Mouse (Mus musculus) stomach, embryonic 16.5 days (tissue): ENCODE results near the gene 2900026A02Rik. TPM values are rescaled to one million over a fixed set of nuclear protein-coding genes. Genes with fewer than 3 reads are reported as not detected.

Source experiments
- ATAC-seq: fragments of 200-750 bp; cut with Nextera tagmentation; 2 replicates; pipeline ENCODE4 v1.8.0; 2017; ENCODE audit warnings: moderate number of reproducible peaks, moderate TSS enrichment; ENCODE audit not compliant: insufficient read depth, low FRiP score
- H3K27ac ChIP-seq: fragments of 300-500 bp; sonication (generic); 2 replicates; pipeline ENCODE4 v1.5.1; 2014; ENCODE audit warnings: low read length
- H3K27me3 ChIP-seq: fragments of 300-500 bp; sonication (generic); 2 replicates; pipeline ENCODE4 v1.6.1; 2014; ENCODE audit warnings: low read length, control low read depth, mixed read lengths; ENCODE audit not compliant: control insufficient read depth, insufficient read depth
- H3K36me3 ChIP-seq: fragments of 300-500 bp; sonication (generic); 2 replicates; pipeline ENCODE4 v1.6.1; 2014; ENCODE audit warnings: low read length; ENCODE audit not compliant: control insufficient read depth, insufficient read depth
- H3K4me1 ChIP-seq: fragments of 300-500 bp; sonication (generic); 2 replicates; pipeline ENCODE4 v1.6.1; 2014; ENCODE audit warnings: low read length, control low read depth, mixed read lengths; ENCODE audit not compliant: control insufficient read depth, insufficient read depth
- H3K4me2 ChIP-seq: fragments of 300-500 bp; sonication (generic); 2 replicates; pipeline ENCODE4 v1.6.1; 2014; ENCODE audit warnings: low read depth, low read length, mixed read lengths
- H3K4me3 ChIP-seq: fragments of 300-500 bp; sonication (generic); replicated peaks from 2 replicates; pipeline ENCODE4 v1.5.1; 2014; ENCODE audit warnings: mild to moderate bottlenecking, low read length
- H3K9ac ChIP-seq: fragments of 300-500 bp; sonication (generic); 2 replicates; pipeline ENCODE4 v1.6.1; 2014; ENCODE audit warnings: low read length
- H3K9me3 ChIP-seq: fragments of 300-500 bp; sonication (generic); replicated peaks from 2 replicates; pipeline ENCODE4 v1.6.1; 2016; ENCODE audit warnings: low read length, control low read depth; ENCODE audit not compliant: control insufficient read depth
- whole genome bisulfite sequencing: fragments of 180-500 bp; shearing (Covaris S2); extraction: QIAGEN DNeasy Blood & Tissue Kit; methylation state at CpG from one replicate; pipeline ENCODE4 v1.1.7; 2014; 5-methylcytosine and 5-hydroxymethylcytosine counted together
- polyA plus RNA-seq: library from polyadenylated mRNA; unstranded; fragments of >200 nt; fragmentation: Nextera tagmentation; extraction: Ambion mirVana; gene quantifications from 2 replicates; pipeline ENCODE4 v1.2.1, GENCODE M21; 2015

Gene 2900026A02Rik
- polyA plus RNA-seq, 1 experiment from 2014 or later = 14.9 TPM

GRCm38 (mm10) chr5:113151554-113152103, 69.4 kb downstream of the 2900026A02Rik start:
- WGBS = 39% methylated on average over 11 of the region's 11 CpGs
- 0 out of 2 replicates have a peak overlapping the region, but pooled peaks have one; percentile 19 for H3K9ac ChIP-seq
- H3K4me1 ChIP-seq = peaks cover 50% of the 10 kb centered on the region

GRCm38 (mm10) chr5:113150871-113151553, 70.0 kb downstream of the 2900026A02Rik start:
- no peak overlapping the region for H3K4me2 ChIP-seq
- 61% methylated on average over 9 of the region's 9 CpGs for WGBS
- 0 out of 2 replicates have a peak overlapping the region, but pooled peaks have one; percentile 19 for H3K9ac ChIP-seq
- no peak for ATAC-seq
- H3K4me3 ChIP-seq = no peak overlapping the region
- H3K4me1 ChIP-seq = peaks cover 50% of the 10 kb centered on the region
- no peaks in the 10 kb centered on the region for H3K27me3 ChIP-seq
- H3K36me3 ChIP-seq = no peaks in the 10 kb centered on the region
- H3K9me3 ChIP-seq = no peaks in the 10 kb centered on the region
- H3K27ac ChIP-seq = peak overlapping the region; percentile 87

More at GRCm38 (mm10) chr5:113151554-113152103, 69.4 kb downstream of the 2900026A02Rik start:
- no peaks in the 10 kb centered on the region for H3K27me3 ChIP-seq
- no peak overlapping the region for H3K4me3 ChIP-seq
- ATAC-seq = peak; percentile 30; the same call in 1 of the 2 replicates
- H3K27ac ChIP-seq = peak overlapping the region; percentile 87
- no peaks in the 10 kb centered on the region for H3K9me3 ChIP-seq
- H3K4me2 ChIP-seq = no peak overlapping the region
- H3K36me3 ChIP-seq = no peaks in the 10 kb centered on the region

- H3K36me3 ChIP-seq = no peaks in the 10 kb centered on the region
- peaks cover 35% of the 10 kb centered on the region for H3K4me1 ChIP-seq
- H3K27ac ChIP-seq = 0 out of 2 replicates have a peak overlapping the region, but pooled peaks have one; percentile 15
- H3K27me3 ChIP-seq = no peaks in the 10 kb centered on the region
- no peak for ATAC-seq
- no peaks in the 10 kb centered on the region for H3K9me3 ChIP-seq
- H3K9ac ChIP-seq = no peak overlapping the region
- H3K4me3 ChIP-seq = no peak overlapping the region
- H3K4me2 ChIP-seq = no peak overlapping the region
- 81% methylated on average over 7 of the region's 7 CpGs for WGBS
Measured at GRCm38 (mm10) chr5:113149052-113149451, 72.0 kb downstream of the 2900026A02Rik start.

- H3K9me3 ChIP-seq = no peaks in the 10 kb centered on the region
- H3K4me2 ChIP-seq = no peak overlapping the region
- H3K4me3 ChIP-seq = no peak overlapping the region
- no peaks in the 10 kb centered on the region for H3K36me3 ChIP-seq
- peak overlapping the region; percentile 58 for H3K27ac ChIP-seq
- no peaks in the 10 kb centered on the region for H3K27me3 ChIP-seq
- 72% methylated on average over 13 of the region's 13 CpGs for WGBS
- no peak for ATAC-seq
- peak overlapping the region; percentile 38; the same call in 1 of the 2 replicates for H3K9ac ChIP-seq
- H3K4me1 ChIP-seq = peaks cover 32% of the 10 kb centered on the region
Measured at GRCm38 (mm10) chr5:113147994-113148471, 73.0 kb downstream of the 2900026A02Rik start.

- H3K4me2 ChIP-seq = no peak overlapping the region
- peaks cover 24% of the 10 kb centered on the region for H3K4me1 ChIP-seq
- no peaks in the 10 kb centered on the region for H3K36me3 ChIP-seq
- ATAC-seq = no peak
- no peak overlapping the region for H3K9ac ChIP-seq
- H3K9me3 ChIP-seq = no peaks in the 10 kb centered on the region
- WGBS = 40% methylated on average over 2 of the region's 2 CpGs
- no peak overlapping the region for H3K4me3 ChIP-seq
- H3K27me3 ChIP-seq = no peaks in the 10 kb centered on the region
- 0 out of 2 replicates have a peak overlapping the region, but pooled peaks have one; percentile 58 for H3K27ac ChIP-seq
Measured at GRCm38 (mm10) chr5:113146656-113147055, 74.4 kb downstream of the 2900026A02Rik start.

GRCm38 (mm10) chr5:113145171-113145570, 75.9 kb downstream of the 2900026A02Rik start:
- no peak for ATAC-seq
- Histone ChIP-seq H3K36me3 (no peaks in the 10 kb centered on the region), H3K27me3 (no peaks in the 10 kb centered on the region), H3K4me3 (no peak overlapping the region), H3K4me1 (peaks cover 16% of the 10 kb centered on the region), H3K27ac (peak overlapping the region; percentile 58), H3K9me3 (peaks cover 4% of the 10 kb centered on the region; the same call in 1 of the 2 replicates), H3K4me2 (no peak overlapping the region), H3K9ac (no peak overlapping the region)
- 36% methylated on average over 9 of the region's 9 CpGs for WGBS

- peaks cover 4% of the 10 kb centered on the region; the same call in 1 of the 2 replicates for H3K9me3 ChIP-seq
- 53% methylated on average over 11 of the region's 11 CpGs for WGBS
- H3K27me3 ChIP-seq = peaks cover 5% of the 10 kb centered on the region; the same call in 1 of the 2 replicates
- H3K4me1 ChIP-seq = peaks cover 6% of the 10 kb centered on the region; the same call in 1 of the 2 replicates
- no peak overlapping the region for H3K4me2 ChIP-seq
- H3K27ac ChIP-seq = no peak overlapping the region
- H3K9ac ChIP-seq = no peak overlapping the region
- ATAC-seq = no peak
- H3K4me3 ChIP-seq = no peak overlapping the region
- no peaks in the 10 kb centered on the region for H3K36me3 ChIP-seq
Measured at GRCm38 (mm10) chr5:113142486-113142885, 78.5 kb downstream of the 2900026A02Rik start.

GRCm38 (mm10) chr5:113142018-113142417, 79.0 kb downstream of the 2900026A02Rik start:
- no peak for ATAC-seq
- Histone ChIP-seq H3K9me3 (peaks cover 4% of the 10 kb centered on the region; the same call in 1 of the 2 replicates), H3K27ac (no peak overlapping the region), H3K4me1 (peaks cover 6% of the 10 kb centered on the region; the same call in 1 of the 2 replicates), H3K36me3 (no peaks in the 10 kb centered on the region), H3K4me2 (no peak overlapping the region), H3K4me3 (no peak overlapping the region), H3K9ac (no peak overlapping the region), H3K27me3 (peaks cover 7% of the 10 kb centered on the region; the same call in 1 of the 2 replicates)
- 87% methylated on average over 5 of the region's 5 CpGs for WGBS

GRCm38 (mm10) chr5:113140872-113141271, 80.2 kb downstream of the 2900026A02Rik start:
- ATAC-seq = no peak
- Histone ChIP-seq H3K9ac (no peak overlapping the region), H3K4me3 (no peak overlapping the region), H3K4me2 (no peak overlapping the region), H3K36me3 (no peaks in the 10 kb centered on the region), H3K27me3 (peaks cover 7% of the 10 kb centered on the region; the same call in 1 of the 2 replicates), H3K27ac (no peak overlapping the region), H3K4me1 (peaks cover 6% of the 10 kb centered on the region; the same call in 1 of the 2 replicates), H3K9me3 (peaks cover 4% of the 10 kb centered on the region; the same call in 1 of the 2 replicates)
- 96% methylated on average over 5 of the region's 5 CpGs for WGBS
